Mouse (Mus musculus): ENCODE data around the gene Atp6v0c. TPM values are rescaled to one million over a fixed set of nuclear protein-coding genes. Genes with fewer than 3 reads are reported as not detected.

The Atp6v0c gene
- polyA plus RNA-seq, 1 experiment, result 948 TPM

- H3K27ac ChIP-seq (ENCODE audit: insufficient read depth, low read depth, low read length), result no peak overlapping the region
- H3K4me1 ChIP-seq (ENCODE audit: control insufficient read depth, insufficient read depth, insufficient read length, low read length), result peaks cover 12% of the 10 kb centered on the region
- H3K36me3 ChIP-seq (ENCODE audit: control insufficient read depth, insufficient read depth, low read length), result peaks cover 13% of the 10 kb centered on the region
- TF ChIP-seq POLR2A (IDR thresholded peaks at IDR 0.05; ENCODE audit: low read depth, low read length) (no peak), CTCF (IDR thresholded peaks at IDR 0.05; ENCODE audit: extremely low read depth, insufficient read length, insufficient replicate concordance, low read depth, low read length) (no peak)
- H3K27me3 ChIP-seq (ENCODE audit: control insufficient read depth, insufficient read depth, low read length), result no peaks in the 10 kb centered on the region
- no peak overlapping the region for H3K4me3 ChIP-seq (ENCODE audit: low read depth, low read length)
- 78% methylated on average over 6 of the region's 6 CpGs for WGBS
These were observed 2.4 kb downstream of the Atp6v0c start for GRCm38 (mm10) chr17:24167120-24167519.

DNA sequence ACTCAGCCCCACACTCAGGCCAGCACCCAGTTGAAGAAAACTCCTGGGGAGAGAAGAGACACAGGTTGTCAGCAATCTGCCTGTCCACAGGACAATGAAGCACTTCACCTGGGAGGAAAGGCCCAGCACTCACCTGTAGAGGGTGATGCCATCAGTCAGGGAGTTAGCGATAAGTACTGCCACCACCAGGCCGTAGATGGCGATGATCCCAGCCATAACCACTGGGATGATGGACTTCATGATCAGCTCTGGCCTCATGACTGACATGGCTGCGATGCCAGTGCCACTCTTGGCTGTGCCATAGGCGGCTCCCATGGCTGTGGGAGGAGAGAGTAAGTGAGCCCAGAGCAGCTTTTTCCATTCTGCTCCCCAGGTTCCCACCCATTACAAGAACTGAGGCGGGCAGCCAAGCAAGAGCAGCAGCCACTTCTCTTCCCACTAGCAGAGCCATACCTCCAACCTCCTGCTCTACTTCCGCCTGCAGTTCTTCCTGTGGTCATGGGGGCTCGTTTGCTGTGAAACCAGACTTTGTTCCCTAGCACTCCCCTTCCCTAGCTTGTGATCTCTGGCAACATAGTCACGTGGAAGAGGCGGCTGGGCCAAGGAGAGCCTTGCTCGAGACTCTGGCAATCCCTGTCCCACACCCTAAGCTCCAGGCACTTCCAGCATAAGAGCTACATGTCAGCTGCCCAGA is 4.8 kb downstream of the Atp6v0c start:
- Histone ChIP-seq H3K27ac (ENCODE audit: insufficient read depth, low read depth, low read length) (0 out of 2 replicates have a peak overlapping the region, but pooled peaks have one; percentile 7), H3K36me3 (ENCODE audit: control insufficient read depth, insufficient read depth, low read length) (peaks cover 16% of the 10 kb centered on the region), H3K27me3 (ENCODE audit: control insufficient read depth, insufficient read depth, low read length) (no peaks in the 10 kb centered on the region), H3K4me1 (ENCODE audit: control insufficient read depth, insufficient read depth, insufficient read length, low read length) (peaks cover 17% of the 10 kb centered on the region), H3K4me3 (ENCODE audit: low read depth, low read length) (no peak overlapping the region)
- 64% methylated on average over 11 of the region's 11 CpGs for WGBS
- TF ChIP-seq POLR2A (IDR thresholded peaks at IDR 0.05; ENCODE audit: low read depth, low read length) (no peak), CTCF (IDR thresholded peaks at IDR 0.05; ENCODE audit: extremely low read depth, insufficient read length, insufficient replicate concordance, low read depth, low read length) (no peak)

DNA sequence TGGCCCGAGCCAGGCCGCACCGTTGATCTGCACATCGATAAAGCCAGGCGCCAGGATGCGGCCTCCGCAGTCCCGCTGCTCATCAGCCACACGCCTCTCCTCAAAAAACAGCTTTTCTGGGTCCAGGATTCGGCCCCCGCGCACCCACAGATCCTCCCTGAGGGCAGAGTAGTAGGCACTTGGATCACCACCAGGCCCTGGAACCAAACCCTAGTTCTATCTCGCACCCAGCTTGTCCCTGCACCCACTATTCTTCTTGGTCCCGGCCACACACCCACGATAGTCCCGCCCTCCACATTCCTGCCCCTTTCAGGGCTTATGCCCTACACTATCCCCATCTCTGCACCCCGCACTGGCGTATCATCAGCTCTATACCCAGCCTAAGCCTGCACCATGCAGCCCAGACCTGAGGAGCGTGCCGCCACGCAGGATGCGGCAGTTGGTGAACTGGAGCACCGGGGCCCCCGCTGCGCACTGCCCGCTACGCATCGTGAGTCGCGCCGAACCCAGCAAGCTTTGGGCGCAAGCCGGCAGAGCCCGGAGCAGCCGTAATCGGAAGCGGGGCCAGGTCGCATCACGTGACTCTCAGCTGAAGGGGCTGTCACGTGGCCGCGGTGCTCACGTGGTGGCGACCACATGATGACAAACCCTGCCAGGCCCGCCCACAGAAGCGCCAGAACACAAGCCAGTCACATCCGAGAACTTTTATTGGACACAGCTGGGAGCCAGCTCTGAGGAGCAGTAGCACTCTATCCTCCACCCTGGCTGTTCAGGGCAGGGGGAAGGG is 6.1 kb downstream of the Atp6v0c start, which contains the start of gene Amdhd2:
Gene Amdhd2 (minus strand): TSS at position 591 of the 787 bp plus-strand sequence.
- peaks cover 17% of the 10 kb centered on the region for H3K4me1 ChIP-seq (ENCODE audit: control insufficient read depth, insufficient read depth, insufficient read length, low read length)
- peaks cover 16% of the 10 kb centered on the region for H3K36me3 ChIP-seq (ENCODE audit: control insufficient read depth, insufficient read depth, low read length)
- TF ChIP-seq POLR2A (IDR thresholded peaks at IDR 0.05; ENCODE audit: low read depth, low read length) (0 out of 2 replicates have a peak, but pooled peaks have one; percentile 27), CTCF (IDR thresholded peaks at IDR 0.05; ENCODE audit: extremely low read depth, insufficient read length, insufficient replicate concordance, low read depth, low read length) (no peak)
- under 1% methylated on average over 47 of the region's 47 CpGs for WGBS
- no peaks in the 10 kb centered on the region for H3K27me3 ChIP-seq (ENCODE audit: control insufficient read depth, insufficient read depth, low read length)
- peak within 1 kb of the TSS; percentile 82 for H3K27ac ChIP-seq (ENCODE audit: insufficient read depth, low read depth, low read length)
- peak within 1 kb of the TSS; percentile 65 for H3K4me3 ChIP-seq (ENCODE audit: low read depth, low read length)

DNA sequence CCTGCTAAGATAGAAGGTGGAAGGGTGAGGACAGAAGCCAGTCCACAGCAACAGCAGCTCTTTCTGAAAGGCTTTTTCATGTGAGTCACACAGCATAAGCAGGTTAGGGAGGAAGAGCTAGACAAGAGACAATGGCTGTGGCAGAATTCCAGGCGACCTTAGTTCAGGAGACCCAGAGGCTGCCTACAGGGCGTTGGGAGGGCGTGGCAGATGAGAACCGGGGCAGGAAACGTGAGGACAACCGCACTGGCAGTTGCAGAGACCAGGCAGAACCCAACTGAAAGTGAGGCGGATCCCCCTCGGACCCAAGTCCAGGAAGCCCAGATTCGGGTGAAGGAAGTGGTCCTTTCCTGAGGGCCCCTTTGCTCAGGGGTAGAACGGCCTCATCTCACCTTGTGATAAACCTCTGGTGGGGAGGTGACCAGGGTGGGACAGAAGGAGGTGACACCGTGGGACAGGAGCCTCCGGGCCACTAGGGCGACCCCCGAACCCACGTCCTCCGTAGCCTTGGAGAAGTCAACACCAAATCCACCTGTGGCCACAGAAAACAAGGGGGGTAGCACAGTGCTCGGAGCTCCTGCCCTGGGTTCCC is 6.8 kb downstream of the Atp6v0c start:
- peak overlapping the region; percentile 82 for H3K27ac ChIP-seq (ENCODE audit: insufficient read depth, low read depth, low read length)
- H3K36me3 ChIP-seq (ENCODE audit: control insufficient read depth, insufficient read depth, low read length), result peaks cover 17% of the 10 kb centered on the region
- H3K27me3 ChIP-seq (ENCODE audit: control insufficient read depth, insufficient read depth, low read length), result no peaks in the 10 kb centered on the region
- WGBS, result 6% methylated on average over 17 of the region's 17 CpGs
- peak overlapping the region; percentile 65 for H3K4me3 ChIP-seq (ENCODE audit: low read depth, low read length)
- peaks cover 13% of the 10 kb centered on the region; the same call in 1 of the 2 replicates for H3K4me1 ChIP-seq (ENCODE audit: control insufficient read depth, insufficient read depth, insufficient read length, low read length)
- peak; percentile 41; the same call in 1 of the 2 replicates for TF ChIP-seq POLR2A (IDR thresholded peaks at IDR 0.05; ENCODE audit: low read depth, low read length)
- no peak for TF ChIP-seq CTCF (IDR thresholded peaks at IDR 0.05; ENCODE audit: extremely low read depth, insufficient read length, insufficient replicate concordance, low read depth, low read length)

- TF ChIP-seq POLR2A (IDR thresholded peaks at IDR 0.05; ENCODE audit: low read depth, low read length), result no peak
- no peak for TF ChIP-seq CTCF (IDR thresholded peaks at IDR 0.05; ENCODE audit: extremely low read depth, insufficient read length, insufficient replicate concordance, low read depth, low read length)
- WGBS, result 67% methylated on average over 5 of the region's 5 CpGs
- peak overlapping the region; percentile 53; the same call in 1 of the 2 replicates for H3K27ac ChIP-seq (ENCODE audit: insufficient read depth, low read depth, low read length)
- H3K4me3 ChIP-seq (ENCODE audit: low read depth, low read length), result no peak overlapping the region
- H3K36me3 ChIP-seq (ENCODE audit: control insufficient read depth, insufficient read depth, low read length), result peaks cover 20% of the 10 kb centered on the region
- no peaks in the 10 kb centered on the region for H3K27me3 ChIP-seq (ENCODE audit: control insufficient read depth, insufficient read depth, low read length)
- H3K4me1 ChIP-seq (ENCODE audit: control insufficient read depth, insufficient read depth, insufficient read length, low read length), result peaks cover 12% of the 10 kb centered on the region; the same call in 1 of the 2 replicates
These were observed 8.0 kb downstream of the Atp6v0c start for GRCm38 (mm10) chr17:24161466-24161865.

GRCm38 (mm10) chr17:24157526-24157925 is 12.0 kb downstream of the Atp6v0c start:
- Histone ChIP-seq H3K4me1 (ENCODE audit: control insufficient read depth, insufficient read depth, insufficient read length, low read length) (peaks cover 17% of the 10 kb centered on the region; the same call in 1 of the 2 replicates), H3K27ac (ENCODE audit: insufficient read depth, low read depth, low read length) (no peak overlapping the region), H3K36me3 (ENCODE audit: control insufficient read depth, insufficient read depth, low read length) (peaks cover 26% of the 10 kb centered on the region), H3K4me3 (ENCODE audit: low read depth, low read length) (no peak overlapping the region), H3K27me3 (ENCODE audit: control insufficient read depth, insufficient read depth, low read length) (no peaks in the 10 kb centered on the region)
- TF ChIP-seq POLR2A (IDR thresholded peaks at IDR 0.05; ENCODE audit: low read depth, low read length), result no peak
- no peak for TF ChIP-seq CTCF (IDR thresholded peaks at IDR 0.05; ENCODE audit: extremely low read depth, insufficient read length, insufficient replicate concordance, low read depth, low read length)
- 99% methylated on average over 4 of the region's 4 CpGs for WGBS
